Mouse (Mus musculus) brain, embryonic 14.5 days (tissue): ENCODE measurements around the gene Ddr1. TPM values are rescaled to one million over a fixed set of nuclear protein-coding genes. Genes with fewer than 3 reads are reported as not detected.
A peak's percentile ranks its signal among the peaks of the same experiment; 100 is the strongest.

Experiments
- DNase-seq: peaks from one replicate; pipeline ENCODE4 v3.0.0-alpha.2; 2011; ENCODE audit warnings: low read depth
- CTCF ChIP-seq: fragments of 200-500 bp; IDR thresholded peaks from 2 replicates; pipeline ENCODE4 v1.5.1; 2012; ENCODE audit warnings: inconsistent platforms, mild to moderate bottlenecking, moderate library complexity, borderline replicate concordance; ENCODE audit not compliant: insufficient read depth, insufficient read length; ENCODE audit errors: extremely low read depth
- POLR2A ChIP-seq: fragments of 200-500 bp; IDR thresholded peaks from 2 replicates; pipeline ENCODE4 v1.6.1; 2012; ENCODE audit warnings: mild to moderate bottlenecking, inconsistent platforms, borderline replicate concordance; ENCODE audit not compliant: poor library complexity, insufficient read depth, insufficient read length, severe bottlenecking; ENCODE audit errors: extremely low read depth
- polyA plus RNA-seq: library from polyadenylated mRNA; depleted of rRNA; stranded (reverse); fragments of >200 nt; gene quantifications from 2 replicates; pipeline ENCODE4 v1.2.3, GENCODE M21; 2012; rRNA removed

Ddr1 gene
- polyA plus RNA-seq, 1 experiment = 112 TPM

DNA sequence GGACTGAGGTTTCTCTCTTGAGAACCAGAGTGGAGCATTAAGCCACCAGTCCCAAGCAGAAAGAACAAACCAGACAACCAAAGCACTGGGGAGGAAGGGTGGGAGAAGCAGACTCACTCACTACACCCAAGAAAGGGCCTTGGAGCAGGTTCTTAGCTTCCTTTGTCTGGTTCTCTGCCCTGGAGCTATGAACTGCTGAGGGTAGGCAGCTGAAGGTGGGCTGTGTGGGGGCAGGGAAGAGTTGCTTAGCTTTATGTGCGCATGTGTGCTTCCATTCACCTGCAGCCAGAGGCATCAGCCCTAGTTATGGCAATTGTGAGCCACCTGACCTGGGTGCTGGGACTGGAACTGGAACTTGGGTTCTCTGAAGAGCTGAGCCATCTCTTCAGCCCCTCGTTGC lies 51.3 kb downstream of the Ddr1 start:
- no peak for DNase-seq
- TF ChIP-seq POLR2A (no peak), CTCF (no peak)

DNA sequence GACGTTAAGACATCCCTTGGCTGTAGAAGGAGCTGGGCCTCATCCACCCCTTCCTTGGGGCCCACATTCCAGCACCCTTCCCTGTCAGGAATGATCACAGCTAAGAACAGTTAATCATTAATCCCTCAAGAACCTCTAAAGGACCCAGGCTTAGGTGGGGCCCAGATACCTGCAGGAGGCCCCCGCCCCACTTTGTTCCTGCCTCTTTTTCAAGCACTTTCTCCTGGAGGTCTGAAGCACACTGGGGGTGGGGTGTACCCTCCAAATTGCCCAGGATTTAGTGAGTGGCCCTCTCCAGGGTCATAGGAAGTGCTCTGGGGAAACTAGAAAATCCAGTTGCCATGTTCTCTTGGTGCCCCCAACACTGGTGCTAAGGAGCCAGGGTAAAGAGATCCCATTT lies 55.0 kb downstream of the Ddr1 start:
- TF ChIP-seq POLR2A (no peak), CTCF (no peak)
- DNase-seq = no peak

DNA sequence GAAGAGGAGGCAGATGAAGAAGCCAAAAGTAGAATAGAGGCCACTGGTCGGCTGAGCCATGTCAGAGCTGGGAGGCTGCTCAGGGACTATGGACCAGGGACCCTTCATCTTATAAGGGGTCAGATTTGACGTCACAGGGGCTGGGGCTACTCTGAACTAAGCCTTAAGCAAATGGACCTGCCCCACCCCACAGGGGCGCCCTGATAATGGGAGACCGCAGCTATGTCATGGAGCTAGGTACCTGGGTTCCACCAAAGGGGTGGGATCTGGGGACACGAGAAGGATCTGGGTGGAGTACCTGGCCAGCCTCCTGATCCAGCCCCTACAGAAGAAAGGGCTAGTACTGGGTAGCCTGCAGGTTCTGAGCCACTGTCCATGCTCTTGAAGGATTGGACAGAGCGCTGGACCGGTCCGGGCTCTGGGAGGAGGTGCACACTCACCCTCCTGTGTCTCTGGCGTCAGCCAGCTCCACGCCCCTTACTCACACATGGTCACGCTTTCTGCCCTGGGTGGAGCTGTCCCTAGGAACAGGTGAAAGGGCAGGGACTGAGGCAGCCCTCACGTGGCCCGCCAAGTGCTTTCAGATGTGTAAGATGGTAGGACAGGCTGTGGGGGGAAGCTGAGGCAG lies 60.7 kb downstream of the Ddr1 start, which contains the start of gene Mucl3:
Mucl3 (minus strand) TSS at position 87 of the 628 bp plus-strand sequence.
- DNase-seq = no peak

DNA sequence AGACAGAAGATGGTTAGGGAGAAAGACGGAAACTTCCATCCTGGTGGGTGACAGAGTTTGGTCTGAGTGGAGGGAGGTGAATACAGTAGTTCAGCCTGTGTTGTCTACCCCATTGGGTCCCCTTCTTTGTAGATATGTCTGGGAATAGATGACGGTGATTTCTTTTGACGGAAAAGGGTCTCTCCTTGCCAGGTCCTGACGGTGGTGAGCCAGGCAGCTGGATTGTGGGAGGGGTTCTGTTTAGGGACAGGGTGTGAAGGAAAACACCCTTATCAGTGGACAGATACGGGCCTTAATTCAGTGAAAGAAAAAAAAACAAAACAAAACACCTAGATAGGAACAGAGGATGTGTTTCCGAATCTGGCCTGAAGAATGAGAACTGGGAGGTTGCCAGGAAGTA lies 65.1 kb downstream of the Ddr1 start:
- DNase-seq = no peak
- no peak for TF ChIP-seq POLR2A
- TF ChIP-seq CTCF = no peak

More for the DNA sequence above, 60.7 kb downstream of the Ddr1 start, which contains the start of gene Mucl3:
- TF ChIP-seq CTCF = no peak
- TF ChIP-seq POLR2A = no peak

DNA sequence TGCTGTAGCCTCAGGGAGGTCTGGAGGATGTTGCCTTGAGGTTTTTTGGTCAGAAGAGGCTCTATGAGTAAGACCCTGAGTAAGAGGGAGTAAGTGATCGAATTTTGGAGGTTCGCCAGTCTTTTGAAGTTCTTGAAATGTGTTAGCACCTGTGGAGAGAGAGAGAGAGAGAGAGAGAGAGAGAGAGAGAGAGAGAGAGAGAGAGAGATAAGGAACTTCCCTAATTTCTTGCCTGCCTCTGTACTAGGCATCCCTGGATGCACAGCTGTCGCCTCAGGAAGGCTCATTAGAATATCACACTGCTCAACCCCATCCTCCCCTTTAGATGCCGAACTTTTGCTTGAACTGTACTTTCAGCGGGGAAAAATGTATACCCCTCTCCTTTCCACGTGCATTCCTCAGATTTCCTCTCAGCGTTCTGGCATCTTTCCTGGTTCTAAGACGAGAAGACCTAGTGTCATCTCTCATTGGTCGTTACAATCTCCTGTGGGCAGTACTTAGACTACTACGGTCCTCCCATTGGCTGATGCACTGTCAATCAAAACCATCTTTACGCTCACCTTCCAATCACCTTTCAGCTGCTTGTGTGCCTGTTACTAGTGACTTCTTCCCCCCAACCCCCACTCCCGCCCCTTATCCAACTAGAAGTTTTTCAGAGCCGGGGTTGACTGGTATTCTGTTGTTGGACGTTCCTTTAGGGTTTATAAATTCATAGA lies 65.8 kb downstream of the Ddr1 start:
- TF ChIP-seq POLR2A (no peak), CTCF (no peak)
- DNase-seq = peak; percentile 90

DNA sequence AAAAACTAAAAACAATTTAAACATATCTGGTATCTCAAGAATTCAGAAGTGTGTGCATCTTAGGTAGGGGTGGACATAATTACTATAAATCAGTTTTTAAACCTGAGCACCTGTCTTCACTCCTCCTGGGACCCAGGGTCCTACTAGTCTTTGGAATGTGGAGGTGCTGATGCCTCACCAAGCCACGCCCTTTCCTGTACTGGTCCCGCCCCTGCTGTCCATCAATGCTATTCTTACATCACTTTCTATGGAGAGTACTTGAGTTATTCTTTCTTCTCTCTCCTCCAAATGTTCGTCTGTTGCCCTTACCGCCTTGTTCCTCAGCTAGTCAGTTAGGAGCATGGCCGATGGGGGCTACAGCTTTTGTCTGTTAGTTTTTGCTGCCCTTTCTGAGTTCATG lies 68.1 kb downstream of the Ddr1 start:
- TF ChIP-seq POLR2A = no peak
- no peak for TF ChIP-seq CTCF
- peak; percentile 41 for DNase-seq

DNA sequence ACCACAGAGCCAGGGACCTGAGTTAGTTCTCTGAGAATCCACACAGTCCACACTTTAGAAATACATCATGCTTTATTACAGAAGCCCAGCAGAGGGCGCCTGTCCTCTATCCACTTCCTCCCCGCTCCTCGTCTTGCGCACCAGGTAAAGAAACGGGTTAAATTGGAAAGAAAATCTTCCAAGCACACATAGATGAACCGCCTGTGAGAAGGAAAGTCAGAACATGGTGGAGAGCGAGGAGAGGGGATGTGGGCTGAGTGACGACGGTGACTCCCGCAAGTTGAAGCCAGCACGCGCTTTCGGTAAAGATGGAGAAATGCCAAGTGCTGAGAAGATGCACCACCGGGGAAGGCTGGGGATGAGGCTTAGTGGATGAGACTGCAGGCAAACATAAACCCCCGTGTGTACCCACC lies 68.7 kb downstream of the Ddr1 start:
- DNase-seq = peak; percentile 90
- peak; percentile 89 for TF ChIP-seq CTCF
- TF ChIP-seq POLR2A = no peak

DNA sequence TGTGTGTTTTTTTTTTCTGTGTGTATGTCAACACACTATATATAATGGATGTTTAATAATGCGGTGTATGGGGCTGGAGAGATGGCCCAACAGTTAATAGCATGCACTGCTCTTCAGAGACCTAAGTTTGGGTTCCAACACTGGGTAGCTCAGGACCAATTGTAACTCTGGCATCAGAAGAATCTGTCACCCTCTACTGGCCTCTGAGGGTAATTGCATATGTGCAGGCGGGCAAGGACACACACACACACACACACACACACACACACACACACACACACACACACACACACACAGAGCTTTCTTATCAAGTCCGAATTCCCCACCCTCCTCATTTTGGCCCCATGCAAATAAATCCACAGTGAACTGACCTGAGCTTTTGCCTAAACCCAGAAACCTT lies 69.2 kb downstream of the Ddr1 start:
- no peak for TF ChIP-seq POLR2A
- peak; percentile 35; the same call in 1 of the 2 replicates for TF ChIP-seq CTCF
- peak; percentile 4 for DNase-seq

DNA sequence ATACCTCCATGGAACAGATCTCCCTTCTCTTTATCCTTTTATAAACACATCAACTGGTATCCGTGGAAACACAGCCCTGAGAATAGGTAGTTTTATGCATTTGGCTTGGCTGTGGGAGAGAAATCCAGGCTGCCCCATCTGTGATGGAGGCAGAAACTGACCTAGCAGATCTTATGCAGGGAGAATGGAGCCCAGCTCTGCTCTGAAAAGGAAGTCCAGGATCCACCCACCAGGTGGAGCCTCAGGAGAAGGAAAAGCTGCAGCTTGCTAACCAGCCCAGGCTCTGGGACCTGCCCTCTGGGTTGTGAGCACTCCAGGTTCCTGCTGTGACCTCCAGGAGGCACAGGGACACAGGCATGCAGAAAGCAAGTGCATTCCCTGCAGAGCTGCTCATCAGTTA lies 70.4 kb downstream of the Ddr1 start:
- TF ChIP-seq POLR2A = no peak
- TF ChIP-seq CTCF = peak; percentile 51
- DNase-seq = peak; percentile 54

Other genes with a start within 250 kb of the Ddr1 start
- gene H2-Q10, start 234.5 kb downstream of the Ddr1 start, polyA plus RNA-seq = 0.11 and 0.26 TPM in 2 replicates
- gene Pou5f1, start 198.6 kb downstream of the Ddr1 start, polyA plus RNA-seq = 0.06 TPM in 1 of 2 replicates, not detected in the other
- gene Tcf19, start 187.8 kb downstream of the Ddr1 start, polyA plus RNA-seq = 17.4 and 33.8 TPM in 2 replicates
- 11.5 and 18.4 TPM in 2 replicates for gene Cchcr1, start 187.5 kb downstream of the Ddr1 start, polyA plus RNA-seq
- 0.98 and 1.2 TPM in 2 replicates for gene Psors1c2, start 171.4 kb downstream of the Ddr1 start, polyA plus RNA-seq
- 0.06 and 0.18 TPM in 2 replicates for gene Cdsn, start 152.5 kb downstream of the Ddr1 start, polyA plus RNA-seq
- 0.06 TPM in 1 of 2 replicates, not detected in the other for gene 2300002M23Rik, start 137.2 kb downstream of the Ddr1 start, polyA plus RNA-seq
- 0.29 TPM in 1 of 2 replicates, not detected in the other for gene Sfta2, start 103.1 kb downstream of the Ddr1 start, polyA plus RNA-seq
- not detected in 2 replicates for gene Gm9573, start 78.0 kb downstream of the Ddr1 start, polyA plus RNA-seq
- 0.05 and 0.11 TPM in 2 replicates for gene Mucl3, start 60.9 kb downstream of the Ddr1 start, polyA plus RNA-seq
- gene Vars2, start 37.0 kb downstream of the Ddr1 start, polyA plus RNA-seq = 36.8 and 40.6 TPM in 2 replicates
- 28.8 and 40.8 TPM in 2 replicates for gene Gtf2h4, start 30.9 kb downstream of the Ddr1 start, polyA plus RNA-seq
- gene Ier3, start 117.1 kb upstream of the Ddr1 start, polyA plus RNA-seq = 4.8 and 5.1 TPM in 2 replicates
- 87.1 and 101 TPM in 2 replicates for gene Flot1, start 118.6 kb upstream of the Ddr1 start, polyA plus RNA-seq
- gene Tubb5, start 133.7 kb upstream of the Ddr1 start, polyA plus RNA-seq = 3,347 and 3,555 TPM in 2 replicates
- gene Mdc1, start 136.9 kb upstream of the Ddr1 start, polyA plus RNA-seq = 18.8 and 23.7 TPM in 2 replicates
- gene Nrm, start 156.7 kb upstream of the Ddr1 start, polyA plus RNA-seq = 26.9 and 38.3 TPM in 2 replicates
- 46.9 and 48.9 TPM in 2 replicates for gene Ppp1r18, start 161.0 kb upstream of the Ddr1 start, polyA plus RNA-seq
- gene Dhx16, start 175.2 kb upstream of the Ddr1 start, polyA plus RNA-seq = 66.0 and 71.9 TPM in 2 replicates
- 83.5 and 92.4 TPM in 2 replicates for gene 2310061I04Rik, start 192.8 kb upstream of the Ddr1 start, polyA plus RNA-seq
- gene Atat1, start 205.5 kb upstream of the Ddr1 start, polyA plus RNA-seq = 638 and 656 TPM in 2 replicates
- 43.9 and 51.4 TPM in 2 replicates for gene Mrps18b, start 211.8 kb upstream of the Ddr1 start, polyA plus RNA-seq
- gene Ppp1r10, start 211.8 kb upstream of the Ddr1 start, polyA plus RNA-seq = 52.8 and 60.8 TPM in 2 replicates